Mouse (Mus musculus) cerebellum, adult 11 months (tissue): ENCODE results near the gene Tmco1.

ENCODE experiments used
- DNase-seq: peaks from one replicate; pipeline ENCODE4 v3.0.0; 2022

Tmco1 gene

GRCm38 (mm10) chr1:167284258-167284836, 23.8 kb upstream of the Tmco1 start:
- DNase-seq, result peak; percentile 62

- DNase-seq, result peak; percentile 92
Measured at GRCm38 (mm10) chr1:167284837-167285319, 23.3 kb upstream of the Tmco1 start.

- no peak for DNase-seq
Measured at GRCm38 (mm10) chr1:167285320-167285355, 23.0 kb upstream of the Tmco1 start, which contains the start of gene Uck2. Gene Uck2 (minus strand): TSS chr1:167285320.

- DNase-seq, result no peak
Measured at GRCm38 (mm10) chr1:167285356-167285755, 22.8 kb upstream of the Tmco1 start.

- no peak for DNase-seq
Measured at GRCm38 (mm10) chr1:167287156-167287555, 21.0 kb upstream of the Tmco1 start.

- DNase-seq, result no peak
Measured at GRCm38 (mm10) chr1:167288665-167289538, 19.3 kb upstream of the Tmco1 start.

- DNase-seq, result no peak
Measured at GRCm38 (mm10) chr1:167289567-167290262, 18.5 kb upstream of the Tmco1 start.

- no peak for DNase-seq
Measured at GRCm38 (mm10) chr1:167290263-167290592, 17.9 kb upstream of the Tmco1 start.

- DNase-seq, result no peak
Measured at GRCm38 (mm10) chr1:167291610-167292009, 16.6 kb upstream of the Tmco1 start.

- no peak for DNase-seq
Measured at GRCm38 (mm10) chr1:167292447-167292846, 15.7 kb upstream of the Tmco1 start.

- no peak for DNase-seq
Measured at GRCm38 (mm10) chr1:167295679-167296402, 12.3 kb upstream of the Tmco1 start.

GRCm38 (mm10) chr1:167300122-167300521, 8.1 kb upstream of the Tmco1 start:
- DNase-seq, result no peak

GRCm38 (mm10) chr1:167305501-167306137, 2.6 kb upstream of the Tmco1 start:
- DNase-seq, result no peak

- peak; percentile 25 for DNase-seq
Measured at GRCm38 (mm10) chr1:167306451-167307240, 1.5 kb upstream of the Tmco1 start.

- peak; percentile 26 for DNase-seq
Measured at GRCm38 (mm10) chr1:167307674-167308073, 504 bp upstream of the Tmco1 start.

- DNase-seq, result no peak
Measured at GRCm38 (mm10) chr1:167312367-167312766, 4.2 kb downstream of the Tmco1 start.

GRCm38 (mm10) chr1:167313220-167313619, 5.0 kb downstream of the Tmco1 start:
- DNase-seq, result no peak

GRCm38 (mm10) chr1:167321691-167322090, 13.5 kb downstream of the Tmco1 start:
- DNase-seq, result no peak

- no peak for DNase-seq
Measured at GRCm38 (mm10) chr1:167328776-167329175, 20.6 kb downstream of the Tmco1 start.

- DNase-seq, result no peak
Measured at GRCm38 (mm10) chr1:167331106-167331505, 22.9 kb downstream of the Tmco1 start.

GRCm38 (mm10) chr1:167336398-167336797, 28.2 kb downstream of the Tmco1 start:
- DNase-seq, result no peak

- DNase-seq, result peak; percentile 84
Measured at GRCm38 (mm10) chr1:167337463-167338095, 29.4 kb downstream of the Tmco1 start.
